Mouse (Mus musculus) cerebellum, adult 9-10 months (tissue): ENCODE measurements at regions not wholly inside any gene's neighbourhood (a gene's known extent, or its start where the extent isn't known, plus 50 kb on each side); places are given as distances from the start of the nearest gene placed in this dataset.

ENCODE experiments used
- DNase-seq: peaks from one replicate; pipeline ENCODE4 v3.0.0; 2022

GRCm38 (mm10) chr5:91692292-91692691 lies 174.9 kb downstream of the Parm1 start:
- peak; percentile 11 for DNase-seq

GRCm38 (mm10) chr5:91678727-91679126 lies 161.3 kb downstream of the Parm1 start:
- no peak for DNase-seq
